Mouse (Mus musculus) hindbrain, embryonic 11.5 days (tissue): ENCODE measurements around the gene Nudcd3. TPM values are rescaled to one million over a fixed set of nuclear protein-coding genes. Genes with fewer than 3 reads are reported as not detected.
"Not testable (repeated sequence)": the region's sequence is repeated elsewhere in the genome, so short reads cannot be mapped to it uniquely, and the experiment has no call there.

Experiments
- ATAC-seq: fragments of 200-750 bp; cut with Nextera tagmentation; 2 replicates; pipeline ENCODE4 v1.8.0; 2017; ENCODE audit warnings: mild to moderate bottlenecking, moderate TSS enrichment, moderate library complexity; ENCODE audit not compliant: low FRiP score
- DNase-seq: peaks from one replicate; pipeline ENCODE4 v3.0.0-alpha.2; 2015; ENCODE audit warnings: low spot score
- H3K27ac ChIP-seq: fragments of 300-500 bp; sonication (generic); 2 replicates; pipeline ENCODE4 v1.5.1; 2014; ENCODE audit warnings: mild to moderate bottlenecking, low read depth, low read length
- H3K27me3 ChIP-seq: fragments of 300-500 bp; sonication (generic); 2 replicates; pipeline ENCODE4 v1.6.1; 2014; ENCODE audit warnings: mild to moderate bottlenecking, low read length, moderate library complexity, mixed read lengths; ENCODE audit not compliant: control insufficient read depth, insufficient read depth
- H3K36me3 ChIP-seq: fragments of 300-500 bp; sonication (generic); 2 replicates; pipeline ENCODE4 v1.6.1; 2014; ENCODE audit warnings: mild to moderate bottlenecking, low read length, moderate library complexity, mixed read lengths; ENCODE audit not compliant: control insufficient read depth, insufficient read depth
- H3K4me1 ChIP-seq: fragments of 300-500 bp; sonication (generic); replicated peaks from 2 replicates; pipeline ENCODE4 v1.6.1; 2014; ENCODE audit warnings: low read length, mixed read lengths; ENCODE audit not compliant: control insufficient read depth, insufficient read depth
- H3K4me2 ChIP-seq: fragments of 300-500 bp; sonication (generic); replicated peaks from 2 replicates; pipeline ENCODE4 v1.6.1; 2014; ENCODE audit warnings: mild to moderate bottlenecking, low read depth, low read length
- H3K4me3 ChIP-seq: fragments of 300-500 bp; sonication (generic); 2 replicates; pipeline ENCODE4 v1.5.1; 2014; ENCODE audit warnings: low read depth, low read length
- H3K9ac ChIP-seq: fragments of 300-500 bp; sonication (generic); 2 replicates; pipeline ENCODE4 v1.6.1; 2014; ENCODE audit warnings: low read depth, low read length
- H3K9me3 ChIP-seq: fragments of 300-500 bp; sonication (generic); 2 replicates; pipeline ENCODE4 v1.6.1; 2016; ENCODE audit warnings: low read length; ENCODE audit not compliant: control insufficient read depth
- WGBS: fragments of 180-500 bp; shearing (Covaris S2); extraction: QIAGEN DNeasy Blood & Tissue Kit; methylation state at CpG from one replicate; pipeline ENCODE4 v1.1.7; 2014; 5-methylcytosine and 5-hydroxymethylcytosine counted together
- polyA plus RNA-seq: library from polyadenylated mRNA; unstranded; fragments of >200 nt; fragmentation: Nextera tagmentation; extraction: Ambion mirVana; gene quantifications from 2 replicates; pipeline ENCODE4 v1.2.1, GENCODE M21; 2014

The Nudcd3 gene
- polyA plus RNA-seq, 1 experiment from 2014 or later = 40.8 TPM

GRCm38 (mm10) chr11:6107722-6108121, 92.5 kb downstream of the Nudcd3 start:
- Histone ChIP-seq H3K4me2 (no peak overlapping the region), H3K36me3 (peaks cover 6% of the 10 kb centered on the region; the same call in 1 of the 2 replicates), H3K4me3 (no peak overlapping the region), H3K27ac (no peak overlapping the region), H3K9me3 (no peaks in the 10 kb centered on the region), H3K4me1 (no peaks in the 10 kb centered on the region), H3K27me3 (no peaks in the 10 kb centered on the region), H3K9ac (no peak overlapping the region)
- ATAC-seq (no peak), DNase-seq (no peak)
- 81% methylated on average over 3 of the region's 3 CpGs for WGBS

- Histone ChIP-seq H3K27ac (no peak overlapping the region), H3K4me2 (no peak overlapping the region), H3K9me3 (no peaks in the 10 kb centered on the region), H3K9ac (no peak overlapping the region), H3K4me3 (no peak overlapping the region), H3K4me1 (no peaks in the 10 kb centered on the region), H3K27me3 (no peaks in the 10 kb centered on the region), H3K36me3 (peaks cover 6% of the 10 kb centered on the region; the same call in 1 of the 2 replicates)
- 88% methylated on average over 5 of the region's 5 CpGs for WGBS
- ATAC-seq (no peak), DNase-seq (no peak)
Measured at GRCm38 (mm10) chr11:6104734-6105133, 95.5 kb downstream of the Nudcd3 start.

DNA sequence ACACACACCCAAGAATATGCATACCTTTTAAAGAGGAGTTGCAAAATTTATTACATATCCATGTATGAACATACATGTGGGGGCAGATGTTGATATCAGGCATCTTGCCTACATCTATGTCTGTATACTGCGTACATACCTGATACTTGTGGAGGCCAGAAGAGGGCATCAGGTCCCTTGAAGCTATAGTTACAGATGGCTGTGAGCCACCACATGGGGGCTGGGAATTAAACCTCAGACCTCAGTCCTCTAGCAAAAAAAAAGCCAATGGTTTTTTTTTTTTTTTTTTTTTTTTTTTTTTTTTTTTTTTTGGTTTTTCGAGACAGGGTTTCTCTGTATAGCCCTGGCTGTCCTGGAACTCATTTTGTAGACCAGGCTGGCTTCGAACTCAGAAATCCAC, 103.6 kb downstream of the Nudcd3 start:
- DNase-seq, H3K36me3 ChIP-seq, H3K9ac ChIP-seq, H3K4me3 ChIP-seq, H3K4me2 ChIP-seq, H3K9me3 ChIP-seq, ATAC-seq, H3K27me3 ChIP-seq, H3K4me1 ChIP-seq, H3K27ac ChIP-seq: not testable (repeated sequence)
- WGBS = 92% methylated on average over 2 of the region's 3 CpGs

DNA sequence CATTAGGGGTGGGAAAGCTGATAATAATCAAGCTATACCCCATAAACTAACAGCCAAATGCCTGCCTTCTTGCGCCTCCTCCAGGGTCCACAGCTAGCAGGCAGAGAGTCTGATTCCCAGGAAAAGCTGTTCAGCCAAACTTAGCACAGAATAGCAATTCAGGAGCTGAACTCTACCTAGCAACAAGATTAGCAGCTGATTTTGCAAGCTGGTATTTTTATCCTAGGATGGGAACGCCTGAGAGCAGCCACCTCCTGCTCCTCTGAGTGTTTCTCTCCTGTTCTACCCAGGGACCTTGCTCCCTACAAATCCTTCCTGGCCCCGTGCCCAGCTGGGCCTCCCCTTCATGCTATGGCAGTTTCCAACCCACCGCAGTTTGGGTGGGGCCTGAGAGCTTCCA, 113.2 kb downstream of the Nudcd3 start:
- H3K4me2 ChIP-seq = no peak overlapping the region
- no peak overlapping the region for H3K4me3 ChIP-seq
- WGBS = 76% methylated on average over 4 of the region's 4 CpGs
- ATAC-seq (no peak), DNase-seq (no peak)
- H3K27ac ChIP-seq = no peak overlapping the region
- H3K9ac ChIP-seq = no peak overlapping the region
- H3K27me3 ChIP-seq = no peaks in the 10 kb centered on the region
- no peaks in the 10 kb centered on the region for H3K36me3 ChIP-seq
- H3K9me3 ChIP-seq = no peaks in the 10 kb centered on the region
- H3K4me1 ChIP-seq = no peaks in the 10 kb centered on the region

DNA sequence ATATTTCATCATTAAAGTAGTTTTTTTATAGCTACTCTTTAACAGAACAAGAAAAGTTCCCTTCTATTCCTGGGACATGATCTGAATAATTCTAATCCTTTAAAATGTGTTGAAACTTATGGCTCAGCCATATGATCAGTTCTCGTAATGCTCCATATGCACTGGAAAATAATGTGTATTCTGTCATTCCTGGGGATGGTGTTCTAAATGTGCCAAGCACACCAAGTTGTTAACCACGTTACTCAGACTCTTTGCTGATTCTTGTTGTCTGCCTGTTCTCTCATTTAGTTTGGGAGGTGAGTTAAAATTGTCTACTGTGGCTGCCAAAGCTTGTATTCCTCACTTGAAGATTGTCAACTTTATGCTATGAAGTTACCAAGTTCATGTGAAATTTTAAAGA, 121.5 kb downstream of the Nudcd3 start:
- 93% methylated on average over 2 of the region's 2 CpGs for WGBS
- Histone ChIP-seq H3K4me3 (no peak overlapping the region), H3K27me3 (no peaks in the 10 kb centered on the region), H3K9ac (no peak overlapping the region), H3K9me3 (no peaks in the 10 kb centered on the region), H3K27ac (no peak overlapping the region), H3K4me1 (no peaks in the 10 kb centered on the region), H3K36me3 (no peaks in the 10 kb centered on the region), H3K4me2 (no peak overlapping the region)
- ATAC-seq (no peak), DNase-seq (no peak)

DNA sequence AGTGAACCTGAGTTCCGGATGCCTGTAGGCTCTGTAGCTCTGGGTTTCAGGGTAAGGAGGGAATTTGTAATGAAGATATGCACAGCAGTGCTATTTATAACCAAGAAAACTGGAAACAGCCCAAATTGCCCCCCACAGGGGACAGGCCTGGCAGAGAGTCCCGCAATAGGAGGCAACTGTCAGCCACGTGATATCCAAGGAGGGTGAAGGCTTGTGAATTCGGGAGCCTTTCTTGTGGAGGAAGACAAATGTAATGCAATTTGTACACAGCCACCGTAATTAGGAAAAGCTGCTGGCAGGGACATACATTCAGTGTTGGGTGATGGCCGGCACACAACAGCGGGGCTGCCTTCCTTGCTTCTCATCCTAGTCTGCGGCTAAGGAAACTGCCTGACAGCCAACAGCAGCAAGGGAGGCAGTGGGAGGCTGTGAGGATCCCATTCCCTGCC, 124.6 kb downstream of the Nudcd3 start:
- H3K36me3 ChIP-seq = no peaks in the 10 kb centered on the region
- H3K27me3 ChIP-seq = no peaks in the 10 kb centered on the region
- no peak for ATAC-seq
- no peak overlapping the region for H3K4me2 ChIP-seq
- no peak overlapping the region for H3K9ac ChIP-seq
- H3K9me3 ChIP-seq = no peaks in the 10 kb centered on the region
- H3K4me1 ChIP-seq = no peaks in the 10 kb centered on the region
- no peak overlapping the region for H3K4me3 ChIP-seq
- no peak for DNase-seq
- WGBS = 69% methylated on average over 8 of the region's 8 CpGs
- no peak overlapping the region for H3K27ac ChIP-seq

GRCm38 (mm10) chr11:6068181-6068957, 131.8 kb downstream of the Nudcd3 start:
- Histone ChIP-seq H3K9me3 (no peaks in the 10 kb centered on the region), H3K4me1 (peaks cover 5% of the 10 kb centered on the region; the same call in 1 of the 2 replicates), H3K4me3 (0 out of 2 replicates have a peak overlapping the region, but pooled peaks have one; percentile 14), H3K9ac (no peak overlapping the region), H3K36me3 (no peaks in the 10 kb centered on the region), H3K27ac (no peak overlapping the region), H3K4me2 (peak overlapping the region; percentile 21), H3K27me3 (peaks cover 54% of the 10 kb centered on the region)
- 9% methylated on average over 18 of the region's 19 CpGs for WGBS
- ATAC-seq (0 out of 2 replicates have a peak, but pooled peaks have one; percentile 39), DNase-seq (peak; percentile 53)

DNA sequence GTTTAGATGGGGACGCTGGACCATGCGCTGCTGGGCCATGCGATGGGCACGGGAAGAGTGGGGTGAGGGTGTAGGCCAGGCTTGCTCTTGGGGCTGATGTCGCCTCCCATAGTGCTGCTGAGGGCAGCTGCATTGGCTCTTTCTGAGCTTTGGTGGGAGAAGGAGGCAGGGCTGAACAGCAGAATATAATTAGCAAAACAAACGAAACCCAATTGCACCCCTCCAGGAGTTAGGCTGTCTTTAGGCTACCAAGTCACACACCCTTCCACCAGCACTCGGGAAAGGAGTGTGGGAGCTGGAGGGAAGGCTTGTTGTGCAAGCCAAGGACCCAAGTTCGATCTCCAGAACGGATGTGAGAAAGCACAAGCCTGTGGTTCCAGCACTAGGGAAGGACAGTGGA, 133.1 kb downstream of the Nudcd3 start:
- WGBS = 29% methylated on average over 9 of the region's 9 CpGs
- H3K27ac ChIP-seq = no peak overlapping the region
- no peak for ATAC-seq
- H3K9me3 ChIP-seq = no peaks in the 10 kb centered on the region
- H3K27me3 ChIP-seq = peaks cover 59% of the 10 kb centered on the region
- H3K9ac ChIP-seq = no peak overlapping the region
- H3K4me1 ChIP-seq = peaks cover 5% of the 10 kb centered on the region; the same call in 1 of the 2 replicates
- H3K4me3 ChIP-seq = no peak overlapping the region
- no peaks in the 10 kb centered on the region for H3K36me3 ChIP-seq
- no peak overlapping the region for H3K4me2 ChIP-seq
- DNase-seq = no peak

GRCm38 (mm10) chr11:6066176-6066575, 134.0 kb downstream of the Nudcd3 start, which contains the start of gene Camk2b:
Gene Camk2b, minus strand, starts transcription at chr11:6066362.
- no peaks in the 10 kb centered on the region for H3K9me3 ChIP-seq
- H3K27ac ChIP-seq = no peak within 1 kb of the TSS
- peaks cover 59% of the 10 kb centered on the region for H3K27me3 ChIP-seq
- DNase-seq (no peak), ATAC-seq (no peak)
- peaks cover 5% of the 10 kb centered on the region; the same call in 1 of the 2 replicates for H3K4me1 ChIP-seq
- H3K36me3 ChIP-seq = no peaks in the 10 kb centered on the region
- WGBS = 12% methylated on average over 6 of the region's 6 CpGs
- peak within 1 kb of the TSS; percentile 49 for H3K4me3 ChIP-seq
- peak within 1 kb of the TSS; percentile 79 for H3K4me2 ChIP-seq
- H3K9ac ChIP-seq = peak within 1 kb of the TSS; percentile 34; the same call in 1 of the 2 replicates
